Mouse (Mus musculus) midbrain, postnatal 0 days (tissue): ENCODE results near the gene Zfp825. TPM values are rescaled to one million over a fixed set of nuclear protein-coding genes. Genes with fewer than 3 reads are reported as not detected.
"Not testable (repeated sequence)": the region's sequence is repeated elsewhere in the genome, so short reads cannot be mapped to it uniquely, and the experiment has no call there.

ENCODE experiments used
- ATAC-seq: fragments of 200-750 bp; cut with Nextera tagmentation; 2 replicates; pipeline ENCODE4 v1.8.0; 2017; ENCODE audit warnings: moderate number of reproducible peaks, mild to moderate bottlenecking, moderate TSS enrichment, moderate library complexity; ENCODE audit not compliant: low FRiP score
- DNase-seq: peaks from one replicate; pipeline ENCODE4 v3.0.0-alpha.2; 2015; ENCODE audit warnings: low spot score
- H3K27ac ChIP-seq: fragments of 300-500 bp; sonication (generic); 2 replicates; pipeline ENCODE4 v1.5.1; 2014; ENCODE audit warnings: low read depth, mild to moderate bottlenecking, low read length, mixed read lengths
- H3K27me3 ChIP-seq: fragments of 300-500 bp; sonication (generic); 2 replicates; pipeline ENCODE4 v1.6.1; 2014; ENCODE audit warnings: low read length, control low read depth, mixed read lengths; ENCODE audit not compliant: insufficient read depth
- H3K36me3 ChIP-seq: fragments of 300-500 bp; sonication (generic); 2 replicates; pipeline ENCODE4 v1.6.1; 2014; ENCODE audit warnings: low read length, control low read depth, mixed read lengths; ENCODE audit not compliant: insufficient read depth
- H3K4me1 ChIP-seq: fragments of 300-500 bp; sonication (generic); 2 replicates; pipeline ENCODE4 v1.6.1; 2014; ENCODE audit warnings: mild to moderate bottlenecking, control low read depth, antibody characterized with exemption, low read length, mixed read lengths; ENCODE audit not compliant: insufficient read depth
- H3K4me2 ChIP-seq: fragments of 300-500 bp; sonication (generic); 2 replicates; pipeline ENCODE4 v1.6.1; 2014; ENCODE audit warnings: low read depth, mild to moderate bottlenecking, low read length, mixed read lengths; ENCODE audit not compliant: poor library complexity, severe bottlenecking
- H3K4me3 ChIP-seq: fragments of 300-500 bp; sonication (generic); 2 replicates; pipeline ENCODE4 v1.5.1; 2014; ENCODE audit warnings: low read depth, mild to moderate bottlenecking, low read length, moderate library complexity
- H3K9ac ChIP-seq: fragments of 300-500 bp; sonication (generic); replicated peaks from 2 replicates; pipeline ENCODE4 v1.6.1; 2014; ENCODE audit warnings: mild to moderate bottlenecking, low read length, moderate library complexity, mixed read lengths; ENCODE audit not compliant: poor library complexity, severe bottlenecking
- H3K9me3 ChIP-seq: fragments of 300-500 bp; sonication (generic); 2 replicates; pipeline ENCODE4 v1.6.1; 2016; ENCODE audit warnings: low read length, control low read depth
- CTCF ChIP-seq: IDR thresholded peaks from 2 replicates; pipeline ENCODE4 v1.5.1; 2016; ENCODE audit warnings: antibody characterized with exemption, mild to moderate bottlenecking
- WGBS: fragments of 180-500 bp; shearing (Covaris S2); extraction: QIAGEN DNeasy Blood & Tissue Kit; methylation state at CpG from one replicate; pipeline ENCODE4 v1.1.7; 2014; 5-methylcytosine and 5-hydroxymethylcytosine counted together
- polyA plus RNA-seq: library from polyadenylated mRNA; unstranded; fragments of >200 nt; fragmentation: Nextera tagmentation; extraction: Ambion mirVana; gene quantifications from 2 replicates; pipeline ENCODE4 v1.2.1, GENCODE M21; 2015
- total RNA-seq: library from RNA; depleted of rRNA; stranded (reverse); fragments of >200 nt; gene quantifications from 2 replicates; pipeline ENCODE4 v1.2.3, GENCODE M21; 2014; rRNA removed

The Zfp825 gene
- total RNA-seq (4.1 and 7.4 TPM in 2 replicates), polyA plus RNA-seq (9.9 and 11.4 TPM in 2 replicates)

- Histone ChIP-seq H3K4me3 (peak within 1 kb of the TSS; percentile 61), H3K4me1 (no peaks in the 10 kb centered on the region), H3K9me3 (no peaks in the 10 kb centered on the region), H3K9ac (peak within 1 kb of the TSS; percentile 87), H3K36me3 (no peaks in the 10 kb centered on the region), H3K4me2 (peak within 1 kb of the TSS; percentile 83), H3K27ac (peak within 1 kb of the TSS; percentile 87), H3K27me3 (no peaks in the 10 kb centered on the region)
- TF ChIP-seq CTCF: peak; percentile 25
- ATAC-seq: peak; percentile 99
- under 1% methylated on average over 23 of the region's 23 CpGs for WGBS
- peak; percentile 93 for DNase-seq
Observed at GRCm38 (mm10) chr13:74493911-74494679, at the start of gene Zfp825. TSS of gene Zfp825 (minus strand) at chr13:74493992.

GRCm38 (mm10) chr13:74535418-74535817 is 41.6 kb upstream of the Zfp825 start:
- H3K27ac ChIP-seq, DNase-seq, H3K9me3 ChIP-seq, H3K4me2 ChIP-seq, H3K27me3 ChIP-seq, ATAC-seq, H3K4me1 ChIP-seq, H3K36me3 ChIP-seq, H3K4me3 ChIP-seq, H3K9ac ChIP-seq: not testable (repeated sequence)
- 93% methylated on average over 3 of the region's 3 CpGs for WGBS

DNA sequence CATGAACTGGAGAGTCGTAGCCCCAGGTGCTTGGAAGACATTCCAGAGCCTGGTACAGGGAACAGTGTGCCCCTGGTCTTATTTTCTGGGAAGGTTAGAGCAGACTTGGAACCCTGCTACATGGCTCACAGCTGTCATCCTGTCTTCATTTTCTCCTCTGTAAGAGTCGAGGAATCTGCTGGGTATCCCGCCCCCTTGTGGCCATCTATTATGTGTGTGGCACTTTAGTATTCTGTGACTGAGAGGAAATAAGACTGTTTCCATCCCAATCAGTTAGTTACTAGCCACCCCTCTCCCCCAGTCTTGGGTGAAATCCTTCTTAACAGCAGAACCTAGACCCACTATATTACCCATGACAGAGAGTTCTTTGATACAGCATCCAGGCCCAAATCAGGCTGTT is 41.1 kb upstream of the Zfp825 start:
- H3K4me1 ChIP-seq, H3K9ac ChIP-seq, H3K27ac ChIP-seq, H3K4me3 ChIP-seq, H3K27me3 ChIP-seq, H3K4me2 ChIP-seq, H3K9me3 ChIP-seq, H3K36me3 ChIP-seq: not testable (repeated sequence)
- TF ChIP-seq CTCF: peak; percentile 75
- ATAC-seq (peak; percentile 78), DNase-seq (peak; percentile 79)
- WGBS: 20% methylated on average over 3 of the region's 3 CpGs

DNA sequence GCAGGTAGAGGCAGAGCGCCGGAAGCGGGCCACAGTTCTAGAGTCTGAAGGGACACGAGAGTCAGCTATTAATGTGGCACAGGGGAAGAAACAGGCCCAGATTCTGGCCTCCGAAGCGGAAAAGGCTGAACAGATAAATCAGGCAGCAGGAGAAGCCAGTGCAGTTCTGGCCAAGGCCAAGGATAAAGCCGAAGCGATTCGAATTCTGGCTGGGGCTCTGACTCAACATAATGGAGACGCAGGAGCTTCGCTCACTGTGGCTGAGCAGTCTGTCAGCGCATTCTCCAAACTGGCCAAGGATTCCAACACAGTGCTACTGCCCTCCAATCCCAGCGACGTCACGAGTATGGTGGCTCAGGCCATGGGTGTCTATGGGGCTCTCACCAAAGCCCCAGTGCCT is 40.3 kb upstream of the Zfp825 start:
- no peak overlapping the region for H3K4me3 ChIP-seq
- H3K9ac ChIP-seq: no peak overlapping the region
- H3K4me1 ChIP-seq: no peaks in the 10 kb centered on the region
- no peaks in the 10 kb centered on the region for H3K27me3 ChIP-seq
- no peaks in the 10 kb centered on the region; the same call in 1 of the 2 replicates for H3K9me3 ChIP-seq
- H3K27ac ChIP-seq: no peak overlapping the region
- DNase-seq (no peak), ATAC-seq (no peak)
- 92% methylated on average over 15 of the region's 15 CpGs for WGBS
- no peaks in the 10 kb centered on the region for H3K36me3 ChIP-seq
- H3K4me2 ChIP-seq: no peak overlapping the region
- no peak for TF ChIP-seq CTCF

DNA sequence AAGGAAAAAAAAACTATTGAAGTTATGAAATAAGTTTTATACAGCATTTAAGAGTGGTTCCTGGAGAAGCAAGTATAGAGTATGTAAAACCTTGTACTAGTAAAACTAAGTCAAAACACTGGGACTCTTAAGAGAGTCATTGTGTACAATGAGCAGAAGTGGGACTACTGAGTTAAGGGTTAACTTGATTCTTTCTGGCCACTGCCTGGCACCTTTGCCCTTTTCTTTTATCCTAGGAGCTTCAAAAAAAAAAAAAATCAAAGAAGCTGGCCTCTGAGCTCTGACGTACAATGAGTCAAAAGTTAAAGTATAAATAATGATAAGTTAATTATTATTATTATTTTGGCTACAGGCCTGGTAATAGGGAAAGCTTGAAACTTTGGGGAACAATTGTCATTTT is 37.5 kb upstream of the Zfp825 start:
- H3K4me3 ChIP-seq, ATAC-seq, H3K4me1 ChIP-seq, DNase-seq, H3K4me2 ChIP-seq, H3K36me3 ChIP-seq, H3K27ac ChIP-seq, H3K27me3 ChIP-seq, H3K9ac ChIP-seq, H3K9me3 ChIP-seq: not testable (repeated sequence)
- WGBS: 11% methylated on average over 1 of the region's 1 CpGs

- H3K9ac ChIP-seq, H3K4me2 ChIP-seq, H3K27me3 ChIP-seq, DNase-seq, H3K4me1 ChIP-seq, H3K4me3 ChIP-seq, H3K9me3 ChIP-seq, H3K27ac ChIP-seq, H3K36me3 ChIP-seq: not testable (repeated sequence)
- WGBS: 23% methylated on average over 1 of the region's 1 CpGs
- ATAC-seq: peak; percentile 72; the same call in 1 of the 2 replicates
Observed at GRCm38 (mm10) chr13:74529372-74529715, 35.6 kb upstream of the Zfp825 start.

DNA sequence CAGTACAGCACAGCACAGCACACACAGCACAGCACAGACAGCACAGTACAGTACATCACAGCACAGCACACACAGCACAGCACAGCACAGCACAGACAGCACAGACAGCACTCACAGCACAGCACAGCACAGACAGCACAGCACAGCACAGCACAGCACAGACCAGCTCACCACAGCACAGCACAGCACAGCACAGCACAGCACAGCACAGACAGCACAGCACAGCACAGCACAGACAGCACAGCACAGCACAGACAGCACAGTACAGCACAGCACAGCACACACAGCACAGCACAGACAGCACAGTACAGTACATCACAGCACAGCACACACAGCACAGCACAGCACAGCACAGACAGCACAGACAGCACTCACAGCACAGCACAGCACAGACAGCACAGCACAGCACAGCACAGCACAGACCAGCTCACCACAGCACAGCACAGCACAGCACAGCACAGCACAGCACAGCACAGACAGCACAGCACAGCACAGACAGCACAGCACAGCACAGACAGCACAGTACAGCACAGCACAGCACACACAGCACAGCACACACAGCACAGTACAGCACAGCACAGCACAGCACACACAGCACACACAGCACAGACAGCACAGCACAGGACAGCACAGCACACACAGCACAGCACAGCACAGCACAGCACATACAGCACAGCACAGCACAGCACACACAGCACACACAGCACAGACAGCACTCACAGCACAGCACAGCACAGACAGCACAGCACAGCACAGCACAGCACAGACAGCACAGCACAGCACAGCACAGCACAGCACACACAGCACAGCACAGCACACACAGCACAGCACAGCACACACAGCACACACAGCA is 35.0 kb upstream of the Zfp825 start:
- H3K27ac ChIP-seq, H3K9me3 ChIP-seq, H3K4me3 ChIP-seq, H3K4me1 ChIP-seq, H3K9ac ChIP-seq, DNase-seq, H3K27me3 ChIP-seq, H3K36me3 ChIP-seq, H3K4me2 ChIP-seq: not testable (repeated sequence)
- peak; percentile 87 for ATAC-seq
